Mouse (Mus musculus) macrophage (primary cell): ENCODE measurements around the gene Nt5c3. TPM values are rescaled to one million over a fixed set of nuclear protein-coding genes. Genes with fewer than 3 reads are reported as not detected.

Experiments
- H3K27ac ChIP-seq: fragments of 350-480 bp; formaldehyde crosslinking; 2 replicates; pipeline ENCODE4 v1.9.0; 2021
- H3K36me3 ChIP-seq: fragments of 350-480 bp; formaldehyde crosslinking; 2 replicates; pipeline ENCODE4 v1.9.0; 2021; ENCODE audit errors: inconsistent target
- H3K4me3 ChIP-seq: fragments of 350-480 bp; formaldehyde crosslinking; 2 replicates; pipeline ENCODE4 v1.9.0; 2021; ENCODE audit errors: inconsistent target
- H3K79me2 ChIP-seq: fragments of 350-480 bp; formaldehyde crosslinking; 2 replicates; pipeline ENCODE4 v1.9.0; 2021; ENCODE audit errors: inconsistent target
- WGBS: methylation state at CpG from one replicate; pipeline ENCODE4 v1.1.7; 2026; ENCODE audit warnings: inconsistent platforms; ENCODE audit not compliant: missing documents; 5-methylcytosine and 5-hydroxymethylcytosine counted together
- polyA plus RNA-seq: library from polyadenylated mRNA; stranded (reverse); fragments of 250-400 nt; gene quantifications from 3 replicates; pipeline ENCODE4 v1.2.4, GENCODE M21; 2018; ENCODE audit warnings: inconsistent platforms
- total RNA-seq, 78 experiments: library from RNA; depleted of rRNA; stranded (reverse); fragments of 250-400 nt; gene quantifications; 1 replicate in 9 of 78; 2 replicates in 24 of 78; 3 replicates in 43 of 78; 4 replicates in 2 of 78; pipeline ENCODE4 v1.2.4; 2018; ENCODE audit warnings: inconsistent platforms in 56 of 78

Nt5c3 gene
- 100 to 1,000 TPM in 16 of 26 experiments, 10 to 100 TPM in 10; 28.9 to 487 (median 190) TPM for total RNA-seq (2018; cell fraction: chromatin; rRNA removed)
- 100 to 1,000 TPM in 14 of 26 experiments, 10 to 100 TPM in 12; 32.6 to 270 (median 145) TPM for total RNA-seq (2018; cell fraction: cytosol; rRNA removed)
- total RNA-seq (2018; cell fraction: nucleus; rRNA removed): 100 to 1,000 TPM in 17 of 26 experiments, 10 to 100 TPM in 9; 31.6 to 616 (median 209) TPM
- 31.1 to 84.1 TPM (median 31.6 TPM) in 3 replicates for polyA plus RNA-seq

GRCm38 (mm10) chr6:56923726-56924707 is at the start of gene Nt5c3, which contains the start of gene Vmn1r4:
Gene Nt5c3 (minus strand): TSS chr6:56923932.
Gene Vmn1r4 (plus strand): TSS chr6:56924015.
- WGBS: 5% methylated on average over 62 of the region's 64 CpGs
- Histone ChIP-seq H3K27ac (peak within 1 kb of the TSS; percentile 80), H3K36me3 (no peaks in the 10 kb centered on the region), H3K4me3 (peak within 1 kb of the TSS; percentile 64), H3K79me2 (peaks cover 41% of the 10 kb centered on the region)

- no peaks in the 10 kb centered on the region for H3K79me2 ChIP-seq
- no peaks in the 10 kb centered on the region for H3K36me3 ChIP-seq
- no peak within 1 kb of the TSS for H3K4me3 ChIP-seq
- no peak within 1 kb of the TSS for H3K27ac ChIP-seq
Observed at GRCm38 (mm10) chr6:56969973-56970372, 46.2 kb upstream of the Nt5c3 start, which contains the start of gene Vmn1r5. Gene Vmn1r5 (plus strand): TSS chr6:56970273.

GRCm38 (mm10) chr6:56956436-56956835 is 32.7 kb upstream of the Nt5c3 start:
- 86% methylated on average over 5 of the region's 5 CpGs for WGBS
- Histone ChIP-seq H3K27ac (no peak overlapping the region), H3K79me2 (no peaks in the 10 kb centered on the region), H3K4me3 (no peak overlapping the region), H3K36me3 (no peaks in the 10 kb centered on the region)

- WGBS: 36% methylated on average over 4 of the region's 4 CpGs
- no peak overlapping the region for H3K27ac ChIP-seq
- no peaks in the 10 kb centered on the region for H3K36me3 ChIP-seq
- H3K4me3 ChIP-seq: no peak overlapping the region
- no peaks in the 10 kb centered on the region for H3K79me2 ChIP-seq
Observed at GRCm38 (mm10) chr6:56934366-56934765, 10.6 kb upstream of the Nt5c3 start.

GRCm38 (mm10) chr6:56932464-56932863 is 8.7 kb upstream of the Nt5c3 start:
- Histone ChIP-seq H3K79me2 (no peaks in the 10 kb centered on the region), H3K27ac (no peak overlapping the region), H3K4me3 (no peak overlapping the region), H3K36me3 (no peaks in the 10 kb centered on the region)
- WGBS: 72% methylated on average over 2 of the region's 2 CpGs

GRCm38 (mm10) chr6:56931648-56932415 is 8.1 kb upstream of the Nt5c3 start:
- WGBS: 13% methylated on average over 4 of the region's 4 CpGs
- H3K36me3 ChIP-seq: no peaks in the 10 kb centered on the region
- H3K27ac ChIP-seq: no peak overlapping the region
- H3K4me3 ChIP-seq: no peak overlapping the region
- H3K79me2 ChIP-seq: no peaks in the 10 kb centered on the region

- WGBS: under 1% methylated on average over 25 of the region's 25 CpGs
- Histone ChIP-seq H3K36me3 (no peaks in the 10 kb centered on the region), H3K79me2 (peaks cover 48% of the 10 kb centered on the region), H3K27ac (no peak overlapping the region), H3K4me3 (peak overlapping the region; percentile 64)
Observed at GRCm38 (mm10) chr6:56923331-56923725, 404 bp downstream of the Nt5c3 start.

GRCm38 (mm10) chr6:56920222-56921092 is 3.3 kb downstream of the Nt5c3 start:
- no peak overlapping the region for H3K4me3 ChIP-seq
- H3K36me3 ChIP-seq: no peaks in the 10 kb centered on the region
- 82% methylated on average over 12 of the region's 12 CpGs for WGBS
- no peak overlapping the region for H3K27ac ChIP-seq
- H3K79me2 ChIP-seq: peaks cover 77% of the 10 kb centered on the region

- Histone ChIP-seq H3K79me2 (peaks cover 86% of the 10 kb centered on the region), H3K36me3 (no peaks in the 10 kb centered on the region), H3K27ac (no peak overlapping the region), H3K4me3 (no peak overlapping the region)
- WGBS: 25% methylated on average over 6 of the region's 7 CpGs
Observed at GRCm38 (mm10) chr6:56919330-56920044, 4.2 kb downstream of the Nt5c3 start.

GRCm38 (mm10) chr6:56917578-56918368 is 6.0 kb downstream of the Nt5c3 start:
- no peaks in the 10 kb centered on the region for H3K36me3 ChIP-seq
- no peak overlapping the region for H3K4me3 ChIP-seq
- WGBS: 49% methylated on average over 12 of the region's 12 CpGs
- no peak overlapping the region for H3K27ac ChIP-seq
- peaks cover 97% of the 10 kb centered on the region for H3K79me2 ChIP-seq

GRCm38 (mm10) chr6:56916279-56916678 is 7.5 kb downstream of the Nt5c3 start:
- Histone ChIP-seq H3K79me2 (peaks cover 87% of the 10 kb centered on the region), H3K36me3 (no peaks in the 10 kb centered on the region), H3K4me3 (no peak overlapping the region), H3K27ac (no peak overlapping the region)
- 55% methylated on average over 2 of the region's 2 CpGs for WGBS

GRCm38 (mm10) chr6:56913092-56913858 is 10.5 kb downstream of the Nt5c3 start:
- H3K27ac ChIP-seq: no peak overlapping the region

More at GRCm38 (mm10) chr6:56913092-56913858, 10.5 kb downstream of the Nt5c3 start:
- Histone ChIP-seq H3K4me3 (no peak overlapping the region), H3K79me2 (peaks cover 68% of the 10 kb centered on the region), H3K36me3 (no peaks in the 10 kb centered on the region)
- 93% methylated on average over 2 of the region's 2 CpGs for WGBS
